Mouse (Mus musculus) cerebellum, adult 2 months (tissue): ENCODE results near the gene Uso1.

Source experiments
- CTCF ChIP-seq: fragments of 200-500 bp; IDR thresholded peaks from 2 replicates; pipeline ENCODE4 v1.5.1; 2011; ENCODE audit warnings: low read depth, mild to moderate bottlenecking, control low read depth, low read length, moderate library complexity, borderline replicate concordance; ENCODE audit not compliant: insufficient read depth
- POLR2A ChIP-seq: fragments of 200-500 bp; IDR thresholded peaks from 2 replicates; pipeline ENCODE4 v1.6.1; 2011; ENCODE audit warnings: low read length, control low read depth, borderline replicate concordance; ENCODE audit not compliant: insufficient read depth

GRCm38 (mm10) chr5:92113484-92113883, 24.3 kb upstream of the Uso1 start:
- no peak for TF ChIP-seq POLR2A
- no peak for TF ChIP-seq CTCF
